Mouse (Mus musculus) limb, embryonic 11.5 days (tissue): ENCODE measurements around the gene Col28a1. TPM values are rescaled to one million over a fixed set of nuclear protein-coding genes. Genes with fewer than 3 reads are reported as not detected.

Experiments
- ATAC-seq: fragments of 200-750 bp; cut with Nextera tagmentation; 2 replicates; pipeline ENCODE4 v1.8.0; 2017; ENCODE audit warnings: low read depth; ENCODE audit not compliant: insufficient number of reproducible peaks, low FRiP score, low TSS enrichment
- DNase-seq: peaks from one replicate; pipeline ENCODE4 v3.0.0-alpha.2; 2015; ENCODE audit warnings: low spot score
- H3K27ac ChIP-seq: fragments of 300-500 bp; sonication (generic); replicated peaks from 2 replicates; pipeline ENCODE4 v1.5.1; 2014; ENCODE audit warnings: low read depth, mild to moderate bottlenecking, low read length
- H3K27me3 ChIP-seq: fragments of 300-500 bp; sonication (generic); 2 replicates; pipeline ENCODE4 v1.6.1; 2014; ENCODE audit warnings: mild to moderate bottlenecking, low read length, mixed read lengths; ENCODE audit not compliant: control insufficient read depth, insufficient read depth
- H3K36me3 ChIP-seq: fragments of 300-500 bp; sonication (generic); 2 replicates; pipeline ENCODE4 v1.6.1; 2014; ENCODE audit warnings: mild to moderate bottlenecking, low read length, moderate library complexity, mixed read lengths; ENCODE audit not compliant: control insufficient read depth, insufficient read depth
- H3K4me1 ChIP-seq: fragments of 300-500 bp; sonication (generic); 2 replicates; pipeline ENCODE4 v1.6.1; 2014; ENCODE audit warnings: low read length, mixed read lengths; ENCODE audit not compliant: control insufficient read depth, insufficient read depth
- H3K4me2 ChIP-seq: fragments of 300-500 bp; sonication (generic); 2 replicates; pipeline ENCODE4 v1.6.1; 2014; ENCODE audit warnings: low read depth, mild to moderate bottlenecking, moderate library complexity; ENCODE audit not compliant: severe bottlenecking
- H3K4me3 ChIP-seq: fragments of 300-500 bp; sonication (generic); 2 replicates; pipeline ENCODE4 v1.5.1; 2014; ENCODE audit warnings: low read depth, low read length
- H3K9ac ChIP-seq: fragments of 300-500 bp; sonication (generic); 2 replicates; pipeline ENCODE4 v1.6.1; 2014; ENCODE audit warnings: mild to moderate bottlenecking, low read length
- H3K9me3 ChIP-seq: fragments of 300-500 bp; sonication (generic); 2 replicates; pipeline ENCODE4 v1.6.1; 2016; ENCODE audit warnings: low read length; ENCODE audit not compliant: control insufficient read depth
- WGBS: fragments of 180-500 bp; shearing (Covaris S2); extraction: QIAGEN DNeasy Blood & Tissue Kit; methylation state at CpG from one replicate; pipeline ENCODE4 v1.1.7; 2014; 5-methylcytosine and 5-hydroxymethylcytosine counted together
- polyA plus RNA-seq: library from polyadenylated mRNA; unstranded; fragments of >200 nt; fragmentation: Nextera tagmentation; extraction: Ambion mirVana; gene quantifications from 2 replicates; pipeline ENCODE4 v1.2.1, GENCODE M21; 2014

Gene Col28a1
- polyA plus RNA-seq, 1 experiment from 2014 or later: 0.12 TPM

DNA sequence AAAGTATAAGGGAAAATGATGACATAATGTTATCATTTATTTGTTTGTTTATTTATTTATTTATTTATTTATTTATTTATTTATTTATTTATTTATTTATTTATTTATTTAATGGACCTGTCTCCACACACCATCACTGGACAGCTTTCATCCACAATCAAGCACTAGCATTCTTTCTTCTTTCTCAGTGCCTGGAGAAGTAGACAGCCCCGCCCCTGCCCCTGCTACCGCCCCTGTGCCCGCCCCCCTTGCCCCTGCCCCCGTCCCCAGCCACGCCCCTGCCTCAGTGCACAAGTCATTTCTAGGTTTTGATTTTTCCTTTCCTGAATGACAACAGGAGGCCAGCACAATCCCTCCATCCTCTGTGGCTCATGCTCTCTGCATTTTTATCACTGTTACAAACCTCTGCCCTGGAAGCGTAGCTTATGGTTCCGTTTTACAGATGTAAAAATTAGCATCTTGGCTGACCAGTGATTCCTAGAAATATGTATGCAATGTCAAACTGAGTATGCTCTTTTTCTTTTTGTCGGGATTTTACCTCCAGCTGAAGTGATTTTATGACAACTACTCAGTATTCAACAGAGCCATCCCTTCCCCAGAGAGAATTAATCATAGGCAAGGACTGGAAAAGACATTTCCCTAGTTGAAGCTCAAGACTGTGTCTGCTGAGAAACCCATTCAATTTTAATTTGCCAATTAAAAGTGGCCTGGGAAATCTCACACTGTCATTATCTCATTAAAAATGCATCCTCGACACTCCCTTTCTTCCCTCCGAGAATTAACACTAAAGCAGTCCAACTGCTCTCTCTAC is 39.7 kb downstream of the Col28a1 start:
- no peak overlapping the region for H3K27ac ChIP-seq
- H3K36me3 ChIP-seq: no peaks in the 10 kb centered on the region
- no peaks in the 10 kb centered on the region for H3K4me1 ChIP-seq
- no peak overlapping the region for H3K9ac ChIP-seq
- no peak overlapping the region for H3K4me2 ChIP-seq
- no peaks in the 10 kb centered on the region for H3K9me3 ChIP-seq
- H3K4me3 ChIP-seq: no peak overlapping the region
- 58% methylated on average over 10 of the region's 10 CpGs for WGBS
- H3K27me3 ChIP-seq: no peaks in the 10 kb centered on the region
- ATAC-seq (no peak), DNase-seq (no peak)

DNA sequence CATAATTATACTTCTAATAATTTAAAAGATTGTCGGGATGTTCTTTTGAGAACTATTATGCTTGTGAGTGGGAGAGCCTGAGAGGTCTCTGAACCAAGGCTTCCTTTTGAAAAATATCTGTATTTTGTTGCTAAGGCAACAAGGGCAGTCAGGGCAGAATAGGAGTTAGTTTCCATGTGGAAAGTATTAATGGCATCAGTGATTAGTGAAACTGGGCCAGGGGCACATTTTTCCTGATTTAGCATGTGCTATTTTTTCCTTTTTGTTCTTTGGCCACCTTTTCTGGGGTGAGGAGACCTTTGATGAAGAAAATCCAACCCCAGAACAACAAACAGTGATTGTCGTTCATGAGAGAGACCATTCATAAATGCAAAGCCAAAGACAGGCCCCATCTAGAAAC is 43.5 kb downstream of the Col28a1 start:
- Histone ChIP-seq H3K36me3 (no peaks in the 10 kb centered on the region), H3K4me1 (no peaks in the 10 kb centered on the region), H3K9ac (no peak overlapping the region), H3K4me3 (no peak overlapping the region), H3K9me3 (no peaks in the 10 kb centered on the region), H3K27me3 (no peaks in the 10 kb centered on the region), H3K27ac (no peak overlapping the region), H3K4me2 (no peak overlapping the region)
- ATAC-seq (no peak), DNase-seq (no peak)
- WGBS: 62% methylated on average over 2 of the region's 2 CpGs

DNA sequence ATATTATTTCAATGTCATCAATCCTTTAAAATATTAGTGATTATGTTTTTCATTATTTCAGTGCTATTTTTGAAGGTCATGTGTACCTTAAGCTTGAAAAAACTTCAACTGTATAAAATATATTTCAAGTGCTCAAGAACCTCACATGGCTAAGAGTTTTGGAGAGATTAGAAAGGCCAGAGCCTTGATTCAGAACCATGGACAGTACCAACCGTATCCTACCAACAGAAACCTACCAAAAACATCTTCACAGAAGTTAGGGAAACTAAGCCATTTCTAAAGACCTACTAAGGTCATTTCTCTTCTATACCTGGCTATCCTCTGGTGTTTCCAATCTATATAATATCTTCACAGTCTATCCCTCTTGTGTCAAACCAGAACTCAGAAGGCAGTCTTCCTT is 50.5 kb downstream of the Col28a1 start:
- whole genome bisulfite sequencing: 40% methylated on average over 1 of the region's 1 CpGs
- peak; percentile 37 for DNase-seq

DNA sequence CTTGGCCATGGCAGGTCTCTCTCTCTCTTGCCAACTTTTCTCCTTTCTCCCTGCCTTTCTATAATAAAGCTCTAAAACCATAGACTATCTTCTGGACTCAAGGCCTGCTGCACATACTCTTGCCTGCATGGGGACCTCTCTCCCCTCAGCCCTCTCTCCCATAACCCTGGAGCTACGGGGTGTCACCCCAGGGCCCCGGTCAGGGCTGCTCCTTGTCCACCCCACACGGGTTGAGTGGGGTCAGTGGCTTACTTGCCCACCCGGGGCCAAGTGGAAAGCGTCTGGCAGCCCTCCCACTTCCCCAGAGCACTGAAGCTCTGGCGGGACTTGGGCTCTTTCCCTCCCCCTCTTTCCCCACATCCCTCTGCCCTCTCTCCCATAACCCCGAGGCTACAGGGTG is 62.3 kb downstream of the Col28a1 start:
- no peak for ATAC-seq
- DNase-seq: no peak
- H3K36me3 ChIP-seq: no peaks in the 10 kb centered on the region
- H3K9ac ChIP-seq: no peak overlapping the region
- H3K9me3 ChIP-seq: no peaks in the 10 kb centered on the region
- no peak overlapping the region for H3K4me2 ChIP-seq
- no peaks in the 10 kb centered on the region for H3K4me1 ChIP-seq
- WGBS: 74% methylated on average over 7 of the region's 7 CpGs
- no peak overlapping the region for H3K4me3 ChIP-seq
- no peak overlapping the region for H3K27ac ChIP-seq
- no peaks in the 10 kb centered on the region for H3K27me3 ChIP-seq

More for the DNA sequence above, 50.5 kb downstream of the Col28a1 start:
- H3K27me3 ChIP-seq: no peaks in the 10 kb centered on the region
- no peak overlapping the region for H3K9ac ChIP-seq
- H3K4me2 ChIP-seq: no peak overlapping the region
- no peak for ATAC-seq
- no peak overlapping the region for H3K27ac ChIP-seq
- H3K36me3 ChIP-seq: no peaks in the 10 kb centered on the region
- H3K9me3 ChIP-seq: no peaks in the 10 kb centered on the region
- no peaks in the 10 kb centered on the region for H3K4me1 ChIP-seq
- H3K4me3 ChIP-seq: no peak overlapping the region

DNA sequence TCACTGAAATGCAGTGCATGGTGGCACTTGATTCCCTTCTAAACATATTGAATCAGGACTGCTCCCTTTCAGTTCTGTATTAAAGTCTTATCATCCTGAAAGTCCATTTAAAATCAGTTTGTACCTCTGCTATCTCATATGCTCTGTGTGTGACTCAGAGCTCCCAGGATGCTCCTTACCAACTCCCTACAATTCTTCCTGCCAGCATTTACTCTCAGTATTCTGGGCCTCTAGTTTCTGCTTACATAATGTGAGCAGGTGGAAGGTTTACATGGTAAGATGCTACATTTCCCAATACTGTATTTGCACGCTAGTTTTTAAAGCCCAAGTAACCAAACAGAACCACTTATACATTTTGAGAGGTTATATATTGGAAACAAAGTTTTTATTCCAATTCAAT is 64.3 kb downstream of the Col28a1 start:
- Histone ChIP-seq H3K4me1 (no peaks in the 10 kb centered on the region), H3K4me2 (no peak overlapping the region), H3K27me3 (no peaks in the 10 kb centered on the region), H3K27ac (no peak overlapping the region), H3K4me3 (no peak overlapping the region), H3K9ac (no peak overlapping the region), H3K36me3 (no peaks in the 10 kb centered on the region), H3K9me3 (no peaks in the 10 kb centered on the region)
- DNase-seq: no peak
- ATAC-seq: no peak
- 94% methylated on average over 1 of the region's 1 CpGs for WGBS

DNA sequence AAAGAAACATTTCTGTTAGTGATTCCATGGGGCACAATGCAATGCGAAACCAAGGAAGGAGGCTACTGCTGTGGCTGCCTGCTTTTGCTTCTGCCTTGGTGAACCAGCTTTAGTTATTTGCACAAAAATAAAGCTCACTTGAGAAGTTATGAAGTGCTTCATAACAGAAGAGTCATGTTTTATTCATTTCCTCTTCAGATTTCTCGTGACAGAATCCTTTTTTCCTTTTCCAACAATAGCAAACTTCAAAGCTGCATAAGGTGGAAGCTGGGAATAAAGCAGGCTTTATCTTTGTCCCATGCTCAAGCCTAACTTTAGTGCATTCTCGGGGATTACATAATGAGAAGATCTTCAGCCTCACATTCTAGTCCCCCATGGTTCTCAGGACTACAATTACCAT is 65.9 kb downstream of the Col28a1 start:
- no peak overlapping the region for H3K4me3 ChIP-seq
- no peak overlapping the region for H3K4me2 ChIP-seq
- ATAC-seq: no peak
- H3K36me3 ChIP-seq: no peaks in the 10 kb centered on the region
- no peak overlapping the region for H3K27ac ChIP-seq
- no peak overlapping the region for H3K9ac ChIP-seq
- H3K4me1 ChIP-seq: no peaks in the 10 kb centered on the region
- no peaks in the 10 kb centered on the region for H3K9me3 ChIP-seq
- no peak for DNase-seq
- H3K27me3 ChIP-seq: no peaks in the 10 kb centered on the region
- 80% methylated on average over 3 of the region's 3 CpGs for WGBS

DNA sequence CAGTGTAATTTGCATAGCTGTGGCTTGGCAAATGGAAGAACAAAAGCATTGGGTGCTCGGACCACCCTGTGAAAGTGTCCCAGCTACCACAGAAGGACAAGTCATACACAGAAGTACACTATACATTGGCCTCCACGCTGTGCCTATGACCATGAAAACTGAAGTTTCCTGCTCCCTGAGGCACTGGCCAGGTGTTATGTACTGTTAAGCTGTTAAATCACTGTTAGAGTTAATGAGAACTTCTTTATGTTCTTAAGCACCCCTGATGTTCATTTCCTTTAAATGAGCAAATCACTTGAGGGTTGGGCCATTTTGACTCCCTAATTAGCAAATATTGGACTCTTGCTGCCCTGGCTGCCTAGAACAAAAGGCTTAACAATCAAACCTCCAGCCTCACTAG is 73.3 kb downstream of the Col28a1 start:
- Histone ChIP-seq H3K4me1 (0 out of 2 replicates have a peak, but pooled peaks cover 3% of the 10 kb centered on the region), H3K4me2 (no peak overlapping the region), H3K9ac (no peak overlapping the region), H3K36me3 (no peaks in the 10 kb centered on the region), H3K9me3 (no peaks in the 10 kb centered on the region), H3K4me3 (no peak overlapping the region), H3K27me3 (no peaks in the 10 kb centered on the region), H3K27ac (no peak overlapping the region; the same call in 1 of the 2 replicates)
- ATAC-seq (peak; percentile 72), DNase-seq (peak; percentile 53)
- 35% methylated on average over 2 of the region's 2 CpGs for WGBS

DNA sequence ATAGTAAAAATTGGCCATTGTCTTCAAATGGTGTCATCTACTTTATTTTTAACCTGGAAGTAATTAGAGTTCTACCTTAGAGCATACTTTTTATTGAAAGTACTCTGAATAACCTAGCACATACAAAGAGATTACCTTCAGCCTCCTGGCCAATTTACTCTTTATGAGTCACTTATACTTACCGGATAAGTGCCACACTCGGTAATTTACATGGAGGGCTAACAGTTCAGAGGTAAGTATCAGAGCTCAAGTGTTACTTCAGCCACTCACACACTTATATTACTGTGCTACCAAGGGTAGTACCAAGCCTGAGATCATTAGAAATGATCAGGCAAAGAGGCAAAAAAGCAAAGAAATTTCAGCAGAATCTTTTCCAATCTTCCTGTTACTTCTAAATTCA is 73.8 kb downstream of the Col28a1 start:
- H3K9me3 ChIP-seq: no peaks in the 10 kb centered on the region
- 39% methylated on average over 2 of the region's 2 CpGs for WGBS
- H3K4me2 ChIP-seq: no peak overlapping the region
- no peaks in the 10 kb centered on the region for H3K36me3 ChIP-seq
- 0 out of 2 replicates have a peak, but pooled peaks cover 3% of the 10 kb centered on the region for H3K4me1 ChIP-seq
- ATAC-seq (no peak), DNase-seq (no peak)
- H3K4me3 ChIP-seq: no peak overlapping the region
- no peak overlapping the region for H3K27ac ChIP-seq
- H3K9ac ChIP-seq: no peak overlapping the region
- H3K27me3 ChIP-seq: no peaks in the 10 kb centered on the region
